Mouse (Mus musculus) mature B cell (primary cell): Measurements from ENCODE around the gene Usp27x.

Source experiments
- in situ Hi-C: fragments of 300-500 bp; cut with MboI; formaldehyde crosslinking; loops from 2 replicates; pipeline ENCODE4 v1.14.3; 2019

The Usp27x gene

GRCm38 (mm10) chrX:7375716-7376480 is at the start of gene Usp27x:
Usp27x (minus strand) TSS chrX:7375830.
- in situ Hi-C loops, result no loop called here

- in situ Hi-C loops, result no loop called here
Observed at GRCm38 (mm10) chrX:7422691-7423111, 47.1 kb upstream of the Usp27x start.

GRCm38 (mm10) chrX:7422166-7422565 is 46.5 kb upstream of the Usp27x start:
- in situ Hi-C loops, result no loop called here

GRCm38 (mm10) chrX:7421016-7421415 is 45.4 kb upstream of the Usp27x start:
- in situ Hi-C loops, result no loop called here

GRCm38 (mm10) chrX:7416178-7416871 is 40.7 kb upstream of the Usp27x start:
- in situ Hi-C loops, result no loop called here

GRCm38 (mm10) chrX:7415308-7415707 is 39.7 kb upstream of the Usp27x start:
- in situ Hi-C loops, result no loop called here

GRCm38 (mm10) chrX:7412239-7413033 is 36.8 kb upstream of the Usp27x start:
- in situ Hi-C loops, result no loop called here

GRCm38 (mm10) chrX:7376586-7376985 is 956 bp upstream of the Usp27x start:
- in situ Hi-C loops, result no loop called here

GRCm38 (mm10) chrX:7375322-7375715 is 311 bp downstream of the Usp27x start:
- in situ Hi-C loops, result no loop called here

- in situ Hi-C loops, result no loop called here
Observed at GRCm38 (mm10) chrX:7325455-7325854, 50.2 kb downstream of the Usp27x start.

GRCm38 (mm10) chrX:7322288-7322687 is 53.3 kb downstream of the Usp27x start:
- in situ Hi-C loops, result no loop called here
